Mouse (Mus musculus): ENCODE measurements around the gene Map1b.

Gene Map1b

GRCm38 (mm10) chr13:99410611-99411515, 105.5 kb downstream of the Map1b start:
- DNase-seq (ENCODE audit: low spot score) = no peak

- DNase-seq (ENCODE audit: low spot score) = no peak
These were observed 107.1 kb downstream of the Map1b start for GRCm38 (mm10) chr13:99409216-99409615.

GRCm38 (mm10) chr13:99399373-99399772, 117.0 kb downstream of the Map1b start:
- no peak for DNase-seq (ENCODE audit: low spot score)

- DNase-seq (ENCODE audit: low spot score) = no peak
These were observed 118.1 kb downstream of the Map1b start for GRCm38 (mm10) chr13:99398149-99398701.

GRCm38 (mm10) chr13:99397228-99397627, 119.1 kb downstream of the Map1b start:
- DNase-seq (ENCODE audit: low spot score) = no peak

GRCm38 (mm10) chr13:99395531-99395930, 120.8 kb downstream of the Map1b start:
- no peak for DNase-seq (ENCODE audit: low spot score)

- no peak for DNase-seq (ENCODE audit: low spot score)
These were observed 121.6 kb downstream of the Map1b start for GRCm38 (mm10) chr13:99394694-99395093.

- no peak for DNase-seq (ENCODE audit: low spot score)
These were observed 123.2 kb downstream of the Map1b start for GRCm38 (mm10) chr13:99393128-99393527.

GRCm38 (mm10) chr13:99391417-99391816, 124.9 kb downstream of the Map1b start:
- no peak for DNase-seq (ENCODE audit: low spot score)

- no peak for DNase-seq (ENCODE audit: low spot score)
These were observed 128.2 kb downstream of the Map1b start for GRCm38 (mm10) chr13:99387901-99388811.

GRCm38 (mm10) chr13:99386341-99386740, 130.0 kb downstream of the Map1b start:
- DNase-seq (ENCODE audit: low spot score) = no peak

- no peak for DNase-seq (ENCODE audit: low spot score)
These were observed 130.4 kb downstream of the Map1b start for GRCm38 (mm10) chr13:99385911-99386310.

- no peak for DNase-seq (ENCODE audit: low spot score)
These were observed 131.7 kb downstream of the Map1b start for GRCm38 (mm10) chr13:99384555-99385203.

- no peak for DNase-seq (ENCODE audit: low spot score)
These were observed 134.0 kb downstream of the Map1b start for GRCm38 (mm10) chr13:99382373-99382772.

- no peak for DNase-seq (ENCODE audit: low spot score)
These were observed 138.1 kb downstream of the Map1b start for GRCm38 (mm10) chr13:99378223-99378622.

GRCm38 (mm10) chr13:99377055-99377454, 139.3 kb downstream of the Map1b start:
- DNase-seq (ENCODE audit: low spot score) = no peak

- DNase-seq (ENCODE audit: low spot score) = peak; percentile 10
These were observed 140.8 kb downstream of the Map1b start for GRCm38 (mm10) chr13:99375550-99375949.

GRCm38 (mm10) chr13:99374191-99374590, 142.1 kb downstream of the Map1b start:
- DNase-seq (ENCODE audit: low spot score) = no peak

- DNase-seq (ENCODE audit: low spot score) = no peak
These were observed 142.7 kb downstream of the Map1b start for GRCm38 (mm10) chr13:99373684-99374083.
